Mouse (Mus musculus) left cerebral cortex, postnatal 4 days (tissue): ENCODE results near the gene Prss54. TPM values are rescaled to one million over a fixed set of nuclear protein-coding genes. Genes with fewer than 3 reads are reported as not detected.

Source experiments
- total RNA-seq, 2 experiments: library from RNA; stranded (reverse); gene quantifications; 2 replicates each; pipeline ENCODE4 v1.2.3; 2021

Gene Prss54
- total RNA-seq, 2 experiments from 2014 or later = not detected

Other genes starting within 250 kb of the Prss54 start
- gene Zfp319, start 244.4 kb downstream of the Prss54 start, total RNA-seq = 10 to 100 TPM; 26.8 to 29.6 TPM
- 10 to 100 TPM; 26.5 to 32.8 TPM for gene Usb1, start 244.1 kb downstream of the Prss54 start, total RNA-seq
- gene Mmp15, start 224.1 kb downstream of the Prss54 start, total RNA-seq = 10 to 100 TPM; 40.0 to 44.2 TPM
- 10 to 100 TPM; 67.5 to 67.7 TPM for gene Cfap20, start 141.5 kb downstream of the Prss54 start, total RNA-seq
- 10 to 100 TPM; 81.1 to 93.5 TPM for gene Csnk2a2, start 86.3 kb downstream of the Prss54 start, total RNA-seq
- 1 to 10 TPM in 1 of 2 experiments, under 1 TPM in 1; 0.60 to 1.0 TPM for gene Ccdc113, start 42.3 kb downstream of the Prss54 start, total RNA-seq
- gene Gins3, start 57.1 kb upstream of the Prss54 start, total RNA-seq = 1 to 10 TPM; 1.7 to 1.8 TPM
- 100 to 1,000 TPM; 540 to 651 TPM for gene Ndrg4, start 100.6 kb upstream of the Prss54 start, total RNA-seq
- 10 to 100 TPM; 27.9 to 28.5 TPM for gene Setd6, start 139.5 kb upstream of the Prss54 start, total RNA-seq
- 100 to 1,000 TPM; 156 to 167 TPM for gene Cnot1, start 231.1 kb upstream of the Prss54 start, total RNA-seq
- 10 to 100 TPM; 97.4 to 99.3 TPM for gene Sap18b, start 249.0 kb upstream of the Prss54 start, total RNA-seq